ENCODE assay signal across 26 mouse cellular contexts in the genomic region with DNA sequence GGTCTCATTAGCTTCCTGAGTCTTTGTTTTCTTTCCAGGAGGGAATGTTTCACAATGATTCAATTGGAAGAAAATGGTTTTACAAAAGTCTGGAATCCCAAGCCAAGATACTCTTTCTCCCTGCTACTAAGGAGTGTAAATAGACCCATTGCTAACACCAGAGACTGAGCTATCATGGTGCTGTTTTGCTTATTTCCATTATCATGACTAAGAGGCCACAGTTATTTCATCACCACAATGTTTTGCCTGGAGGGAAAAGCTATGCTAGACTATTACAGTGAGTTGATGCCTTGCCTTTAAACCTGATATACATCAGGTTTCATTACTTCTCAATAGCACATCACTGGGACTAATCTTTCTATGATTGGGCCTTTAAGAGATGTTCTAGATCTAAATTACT.
"Had no signal": no experiment of that assay in that cellular context is flagged by ENCODE, and none has a peak within 500 bp of the region (broad histone marks: within the 10 kb centered on the region; RNA-seq: fewer than 3 reads in every experiment).

No protein-coding gene starts in this region.

- H3K27ac ChIP-seq: gastrocnemius, adult 2 months; heart, embryonic 10.5 days; hindbrain, embryonic 13.5 days; hindbrain, embryonic 15.5 days; hindbrain, postnatal 0 days; kidney, embryonic 15.5 days; kidney, postnatal 0 days; left cerebral cortex, adult 2 months; limb, embryonic 10.5 days; limb, embryonic 12.5 days; liver, embryonic 13.5 days had no signal

- H3K27me3 ChIP-seq: heart, embryonic 12.5 days; hindbrain, embryonic 13.5 days; hindbrain, embryonic 15.5 days; kidney, embryonic 15.5 days; limb, embryonic 12.5 days; liver, embryonic 13.5 days had no signal

- DNase-seq: gastrocnemius, adult 2 months; gastrocnemius, postnatal 10 days; gastrocnemius, postnatal 25 days; heart, adult 18-20 months; heart, postnatal 10 days; heart, postnatal 36 days; kidney, adult 11 months; kidney, adult 2 months; kidney, adult 9 months; kidney, postnatal 25 days; kidney, postnatal 4 days; liver; liver, embryonic 13.5 days had no signal

- H3K9me3 ChIP-seq: heart, embryonic 10.5 days; heart, embryonic 12.5 days; hindbrain, embryonic 13.5 days; hindbrain, embryonic 15.5 days; kidney, embryonic 15.5 days; limb, embryonic 10.5 days; limb, embryonic 12.5 days; liver, embryonic 13.5 days had no signal

- H3K4me1 ChIP-seq: hindbrain, embryonic 13.5 days; hindbrain, embryonic 15.5 days; liver, embryonic 13.5 days had no signal

- H3K9ac ChIP-seq: heart, embryonic 12.5 days; hindbrain, embryonic 13.5 days; hindbrain, embryonic 15.5 days; kidney, embryonic 15.5 days; limb, embryonic 12.5 days; liver, embryonic 13.5 days had no signal

- ATAC-seq: hindbrain, postnatal 0 days; intestine, embryonic 16.5 days had no signal

- H3K36me3 ChIP-seq: hindbrain, embryonic 13.5 days; hindbrain, embryonic 15.5 days; kidney, embryonic 15.5 days; limb, embryonic 10.5 days; limb, embryonic 12.5 days; liver, embryonic 13.5 days had no signal

- H3K4me3 ChIP-seq: gastrocnemius, adult 2 months; heart, embryonic 10.5 days; heart, embryonic 12.5 days; hindbrain, embryonic 13.5 days; hindbrain, embryonic 15.5 days; kidney, embryonic 15.5 days; layer of hippocampus, adult 2 months; left cerebral cortex, adult 2 months; limb, embryonic 10.5 days; limb, embryonic 12.5 days; liver, embryonic 13.5 days had no signal

- H3K4me2 ChIP-seq: heart, embryonic 12.5 days; hindbrain, embryonic 13.5 days; hindbrain, embryonic 15.5 days; kidney, embryonic 15.5 days; limb, embryonic 12.5 days; liver, embryonic 11.5 days; liver, embryonic 13.5 days had no signal
